Mouse (Mus musculus): ENCODE measurements around the gene Zdhhc22. TPM values are rescaled to one million over a fixed set of nuclear protein-coding genes. Genes with fewer than 3 reads are reported as not detected.

Zdhhc22 gene
- polyA plus RNA-seq, 1 experiment from 2014 or later: 0.15 TPM

GRCm38 (mm10) chr12:86960138-86960537, 30.1 kb downstream of the Zdhhc22 start:
- peaks cover 30% of the 10 kb centered on the region for H3K36me3 ChIP-seq (ENCODE audit: control insufficient read depth, insufficient read depth, low read length)
- no peak overlapping the region for H3K4me2 ChIP-seq (ENCODE audit: low read depth, low read length)
- H3K4me1 ChIP-seq (replicated peaks; ENCODE audit: control insufficient read depth, insufficient read depth, low read length): no peaks in the 10 kb centered on the region; the same call in 1 of the 2 replicates
- H3K9ac ChIP-seq (ENCODE audit: low read length): no peak overlapping the region
- no peak overlapping the region for H3K4me3 ChIP-seq (ENCODE audit: low read length)
- no peaks in the 10 kb centered on the region for H3K9me3 ChIP-seq (ENCODE audit: control insufficient read depth, low read length)
- H3K27ac ChIP-seq (ENCODE audit: low read length): no peak overlapping the region
- 90% methylated on average over 15 of the region's 15 CpGs for WGBS
- no peak for ATAC-seq (ENCODE audit: low read depth)
- H3K27me3 ChIP-seq (ENCODE audit: control insufficient read depth, insufficient read depth, low read depth, low read length): no peaks in the 10 kb centered on the region

GRCm38 (mm10) chr12:86959661-86960060, 30.6 kb downstream of the Zdhhc22 start:
- no peak for ATAC-seq (ENCODE audit: low read depth)
- Histone ChIP-seq H3K9me3 (ENCODE audit: control insufficient read depth, low read length) (no peaks in the 10 kb centered on the region), H3K27ac (ENCODE audit: low read length) (no peak overlapping the region), H3K4me2 (ENCODE audit: low read depth, low read length) (no peak overlapping the region), H3K4me3 (ENCODE audit: low read length) (no peak overlapping the region), H3K4me1 (replicated peaks; ENCODE audit: control insufficient read depth, insufficient read depth, low read length) (no peaks in the 10 kb centered on the region; the same call in 1 of the 2 replicates), H3K36me3 (ENCODE audit: control insufficient read depth, insufficient read depth, low read length) (peaks cover 34% of the 10 kb centered on the region), H3K9ac (ENCODE audit: low read length) (no peak overlapping the region), H3K27me3 (ENCODE audit: control insufficient read depth, insufficient read depth, low read depth, low read length) (no peaks in the 10 kb centered on the region)
- WGBS: 97% methylated on average over 5 of the region's 5 CpGs

GRCm38 (mm10) chr12:86958558-86958957, 31.7 kb downstream of the Zdhhc22 start:
- Histone ChIP-seq H3K27ac (ENCODE audit: low read length) (no peak overlapping the region), H3K27me3 (ENCODE audit: control insufficient read depth, insufficient read depth, low read depth, low read length) (no peaks in the 10 kb centered on the region), H3K9ac (ENCODE audit: low read length) (no peak overlapping the region), H3K9me3 (ENCODE audit: control insufficient read depth, low read length) (no peaks in the 10 kb centered on the region), H3K36me3 (ENCODE audit: control insufficient read depth, insufficient read depth, low read length) (peaks cover 35% of the 10 kb centered on the region), H3K4me3 (ENCODE audit: low read length) (no peak overlapping the region), H3K4me1 (replicated peaks; ENCODE audit: control insufficient read depth, insufficient read depth, low read length) (no peaks in the 10 kb centered on the region), H3K4me2 (ENCODE audit: low read depth, low read length) (no peak overlapping the region)
- no peak for ATAC-seq (ENCODE audit: low read depth)
- WGBS: 84% methylated on average over 5 of the region's 5 CpGs

- H3K9me3 ChIP-seq (ENCODE audit: control insufficient read depth, low read length): no peaks in the 10 kb centered on the region
- H3K4me3 ChIP-seq (ENCODE audit: low read length): no peak overlapping the region
- H3K36me3 ChIP-seq (ENCODE audit: control insufficient read depth, insufficient read depth, low read length): peaks cover 16% of the 10 kb centered on the region
- H3K4me2 ChIP-seq (ENCODE audit: low read depth, low read length): no peak overlapping the region
- no peak overlapping the region for H3K9ac ChIP-seq (ENCODE audit: low read length)
- H3K27me3 ChIP-seq (ENCODE audit: control insufficient read depth, insufficient read depth, low read depth, low read length): no peaks in the 10 kb centered on the region
- H3K27ac ChIP-seq (ENCODE audit: low read length): no peak overlapping the region
- no peaks in the 10 kb centered on the region for H3K4me1 ChIP-seq (replicated peaks; ENCODE audit: control insufficient read depth, insufficient read depth, low read length)
- 93% methylated on average over 2 of the region's 2 CpGs for WGBS
- ATAC-seq (ENCODE audit: low read depth): no peak
Observed at GRCm38 (mm10) chr12:86955894-86956293, 34.3 kb downstream of the Zdhhc22 start.

- no peak overlapping the region for H3K9ac ChIP-seq (ENCODE audit: low read length)
- peaks cover 16% of the 10 kb centered on the region for H3K4me1 ChIP-seq (replicated peaks; ENCODE audit: control insufficient read depth, insufficient read depth, low read length)
- WGBS: 88% methylated on average over 10 of the region's 10 CpGs
- no peak overlapping the region for H3K4me3 ChIP-seq (ENCODE audit: low read length)
- no peak overlapping the region for H3K27ac ChIP-seq (ENCODE audit: low read length)
- no peak for ATAC-seq (ENCODE audit: low read depth)
- no peaks in the 10 kb centered on the region for H3K9me3 ChIP-seq (ENCODE audit: control insufficient read depth, low read length)
- peaks cover 13% of the 10 kb centered on the region; the same call in 1 of the 2 replicates for H3K36me3 ChIP-seq (ENCODE audit: control insufficient read depth, insufficient read depth, low read length)
- H3K4me2 ChIP-seq (ENCODE audit: low read depth, low read length): no peak overlapping the region
- H3K27me3 ChIP-seq (ENCODE audit: control insufficient read depth, insufficient read depth, low read depth, low read length): no peaks in the 10 kb centered on the region
Observed at GRCm38 (mm10) chr12:86952331-86952850, 37.8 kb downstream of the Zdhhc22 start.

GRCm38 (mm10) chr12:86950961-86951360, 39.3 kb downstream of the Zdhhc22 start:
- Histone ChIP-seq H3K4me1 (replicated peaks; ENCODE audit: control insufficient read depth, insufficient read depth, low read length) (peaks cover 19% of the 10 kb centered on the region), H3K4me3 (ENCODE audit: low read length) (no peak overlapping the region), H3K9ac (ENCODE audit: low read length) (no peak overlapping the region), H3K9me3 (ENCODE audit: control insufficient read depth, low read length) (no peaks in the 10 kb centered on the region), H3K27ac (ENCODE audit: low read length) (no peak overlapping the region), H3K36me3 (ENCODE audit: control insufficient read depth, insufficient read depth, low read length) (peaks cover 13% of the 10 kb centered on the region; the same call in 1 of the 2 replicates), H3K27me3 (ENCODE audit: control insufficient read depth, insufficient read depth, low read depth, low read length) (no peaks in the 10 kb centered on the region), H3K4me2 (ENCODE audit: low read depth, low read length) (no peak overlapping the region)
- WGBS: 97% methylated on average over 3 of the region's 3 CpGs
- ATAC-seq (ENCODE audit: low read depth): no peak

GRCm38 (mm10) chr12:86950161-86950960, 39.9 kb downstream of the Zdhhc22 start:
- H3K36me3 ChIP-seq (ENCODE audit: control insufficient read depth, insufficient read depth, low read length): peaks cover 9% of the 10 kb centered on the region; the same call in 1 of the 2 replicates
- H3K27ac ChIP-seq (ENCODE audit: low read length): no peak overlapping the region
- H3K4me1 ChIP-seq (replicated peaks; ENCODE audit: control insufficient read depth, insufficient read depth, low read length): peaks cover 21% of the 10 kb centered on the region
- ATAC-seq (ENCODE audit: low read depth): no peak
- no peak overlapping the region for H3K4me2 ChIP-seq (ENCODE audit: low read depth, low read length)
- H3K27me3 ChIP-seq (ENCODE audit: control insufficient read depth, insufficient read depth, low read depth, low read length): no peaks in the 10 kb centered on the region
- H3K4me3 ChIP-seq (ENCODE audit: low read length): no peak overlapping the region
- WGBS: 63% methylated on average over 16 of the region's 16 CpGs
- H3K9ac ChIP-seq (ENCODE audit: low read length): no peak overlapping the region
- no peaks in the 10 kb centered on the region for H3K9me3 ChIP-seq (ENCODE audit: control insufficient read depth, low read length)

- Histone ChIP-seq H3K4me3 (ENCODE audit: low read length) (no peak overlapping the region), H3K4me1 (replicated peaks; ENCODE audit: control insufficient read depth, insufficient read depth, low read length) (peaks cover 21% of the 10 kb centered on the region), H3K4me2 (ENCODE audit: low read depth, low read length) (no peak overlapping the region), H3K9me3 (ENCODE audit: control insufficient read depth, low read length) (no peaks in the 10 kb centered on the region), H3K9ac (ENCODE audit: low read length) (no peak overlapping the region), H3K36me3 (ENCODE audit: control insufficient read depth, insufficient read depth, low read length) (peaks cover 3% of the 10 kb centered on the region; the same call in 1 of the 2 replicates), H3K27me3 (ENCODE audit: control insufficient read depth, insufficient read depth, low read depth, low read length) (no peaks in the 10 kb centered on the region), H3K27ac (ENCODE audit: low read length) (no peak overlapping the region)
- no peak for ATAC-seq (ENCODE audit: low read depth)
- 65% methylated on average over 9 of the region's 9 CpGs for WGBS
Observed at GRCm38 (mm10) chr12:86949501-86949900, 40.7 kb downstream of the Zdhhc22 start.

- H3K27ac ChIP-seq (ENCODE audit: low read length): peak overlapping the region; percentile 100
- 15% methylated on average over 6 of the region's 6 CpGs for WGBS
- peaks cover 21% of the 10 kb centered on the region for H3K4me1 ChIP-seq (replicated peaks; ENCODE audit: control insufficient read depth, insufficient read depth, low read length)
Observed at GRCm38 (mm10) chr12:86948627-86949026, 41.6 kb downstream of the Zdhhc22 start.

More at GRCm38 (mm10) chr12:86948627-86949026, 41.6 kb downstream of the Zdhhc22 start:
- no peak overlapping the region; the same call in 1 of the 2 replicates for H3K9ac ChIP-seq (ENCODE audit: low read length)
- H3K4me2 ChIP-seq (ENCODE audit: low read depth, low read length): peak overlapping the region; percentile 90
- no peak for ATAC-seq (ENCODE audit: low read depth)
- H3K27me3 ChIP-seq (ENCODE audit: control insufficient read depth, insufficient read depth, low read depth, low read length): no peaks in the 10 kb centered on the region
- no peaks in the 10 kb centered on the region for H3K9me3 ChIP-seq (ENCODE audit: control insufficient read depth, low read length)
- no peak overlapping the region for H3K4me3 ChIP-seq (ENCODE audit: low read length)
- no peaks in the 10 kb centered on the region for H3K36me3 ChIP-seq (ENCODE audit: control insufficient read depth, insufficient read depth, low read length)

Measured in lung, embryonic 16.5 days (tissue).